Mouse (Mus musculus) liver (tissue): ENCODE data around the gene Ripk4.

Experiments
- DNase-seq: peaks from one replicate; pipeline ENCODE4 v3.0.0-alpha.2; 2020; ENCODE audit warnings: mixed read lengths

Ripk4 gene

GRCm38 (mm10) chr16:97763061-97763989 lies at the start of gene Ripk4:
Gene Ripk4, minus strand, starts transcription at chr16:97763787.
- peak; percentile 65 for DNase-seq

GRCm38 (mm10) chr16:97808881-97809280 lies 45.3 kb upstream of the Ripk4 start:
- no peak for DNase-seq

GRCm38 (mm10) chr16:97805646-97806045 lies 42.1 kb upstream of the Ripk4 start:
- DNase-seq: no peak

- peak; percentile 69 for DNase-seq
Measured at GRCm38 (mm10) chr16:97804680-97805547, 41.3 kb upstream of the Ripk4 start.

- no peak for DNase-seq
Measured at GRCm38 (mm10) chr16:97797950-97798869, 34.6 kb upstream of the Ripk4 start.

- DNase-seq: no peak
Measured at GRCm38 (mm10) chr16:97797212-97797611, 33.6 kb upstream of the Ripk4 start.

GRCm38 (mm10) chr16:97794256-97794655 lies 30.7 kb upstream of the Ripk4 start:
- DNase-seq: no peak

GRCm38 (mm10) chr16:97783057-97783456 lies 19.5 kb upstream of the Ripk4 start:
- DNase-seq: no peak

GRCm38 (mm10) chr16:97778353-97779025 lies 14.9 kb upstream of the Ripk4 start:
- DNase-seq: peak; percentile 67

- peak; percentile 17 for DNase-seq
Measured at GRCm38 (mm10) chr16:97766501-97766900, 2.9 kb upstream of the Ripk4 start.

GRCm38 (mm10) chr16:97764626-97765025 lies 1.0 kb upstream of the Ripk4 start:
- DNase-seq: no peak

GRCm38 (mm10) chr16:97763990-97764340 lies 378 bp upstream of the Ripk4 start:
- no peak for DNase-seq

GRCm38 (mm10) chr16:97761782-97762181 lies 1.8 kb downstream of the Ripk4 start:
- DNase-seq: no peak

GRCm38 (mm10) chr16:97759681-97760080 lies 3.9 kb downstream of the Ripk4 start:
- DNase-seq: no peak

- no peak for DNase-seq
Measured at GRCm38 (mm10) chr16:97758288-97758687, 5.3 kb downstream of the Ripk4 start.

GRCm38 (mm10) chr16:97756460-97756859 lies 7.1 kb downstream of the Ripk4 start:
- no peak for DNase-seq

- no peak for DNase-seq
Measured at GRCm38 (mm10) chr16:97752316-97752941, 11.2 kb downstream of the Ripk4 start.

GRCm38 (mm10) chr16:97751884-97752283 lies 11.7 kb downstream of the Ripk4 start:
- no peak for DNase-seq

GRCm38 (mm10) chr16:97748421-97748820 lies 15.2 kb downstream of the Ripk4 start:
- DNase-seq: no peak

GRCm38 (mm10) chr16:97738030-97738429 lies 25.6 kb downstream of the Ripk4 start:
- no peak for DNase-seq

- no peak for DNase-seq
Measured at GRCm38 (mm10) chr16:97736562-97736961, 27.0 kb downstream of the Ripk4 start.
